Mouse (Mus musculus) frontal cortex, postnatal 10 days (tissue): ENCODE results near the gene Ptpdc1.

ENCODE experiments used
- DNase-seq, 2 experiments: peaks; one replicate each; pipeline ENCODE4 v3.0.0; 2022; ENCODE audit warnings: low spot score in 2 of 2, mixed read lengths in 1 of 2

Ptpdc1 gene

GRCm38 (mm10) chr13:48655637-48656036 lies 30.2 kb upstream of the Ptpdc1 start:
- DNase-seq: peak in 1 of 2 experiments; percentile 45

GRCm38 (mm10) chr13:48653788-48654770 lies 28.6 kb upstream of the Ptpdc1 start:
- DNase-seq: peak in 1 of 2 experiments; percentile 57

GRCm38 (mm10) chr13:48651132-48652065 lies 25.9 kb upstream of the Ptpdc1 start:
- no peak for DNase-seq

- no peak for DNase-seq
Measured at GRCm38 (mm10) chr13:48650615-48651014, 25.2 kb upstream of the Ptpdc1 start.

GRCm38 (mm10) chr13:48646696-48647095 lies 21.2 kb upstream of the Ptpdc1 start:
- DNase-seq: no peak

DNA sequence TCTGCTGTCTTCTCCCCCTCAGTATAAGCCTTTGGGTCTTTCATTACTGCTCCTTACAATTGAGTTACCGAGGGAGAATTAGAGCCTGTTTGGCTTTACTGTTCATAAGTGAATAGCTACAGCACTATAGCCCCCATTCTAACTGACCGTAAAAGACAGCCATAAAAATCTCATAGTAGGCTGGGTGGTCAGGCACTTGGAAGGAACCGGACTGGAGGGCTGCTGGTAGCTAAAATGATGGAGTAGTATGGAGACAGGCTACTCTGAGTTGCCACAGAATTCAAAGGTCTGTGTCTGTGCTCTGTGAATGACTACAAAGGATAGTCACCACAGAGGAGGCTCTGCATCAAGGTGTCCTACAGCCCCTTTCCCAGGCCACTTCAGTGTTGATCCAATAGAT lies 18.5 kb upstream of the Ptpdc1 start:
- no peak for DNase-seq

DNA sequence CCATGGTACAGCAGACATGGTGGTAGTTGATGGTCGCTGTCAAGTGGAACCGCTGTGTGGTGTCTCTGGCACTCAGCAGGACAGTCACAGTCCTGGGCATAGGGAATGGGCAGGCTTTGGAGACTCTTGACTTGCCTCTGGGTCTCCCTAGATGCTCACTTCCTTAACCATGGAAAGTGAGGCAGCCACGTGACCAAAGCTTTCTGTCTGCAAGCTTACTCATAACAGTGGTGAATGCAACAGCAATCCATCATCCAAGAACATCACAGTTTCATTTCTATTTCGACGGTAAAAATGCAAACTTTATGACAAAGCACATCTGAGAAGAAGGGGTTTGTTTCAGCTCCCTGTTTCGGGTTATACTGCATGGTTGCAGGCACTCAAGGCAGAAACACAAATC lies 17.6 kb upstream of the Ptpdc1 start:
- DNase-seq: no peak

- peak in 1 of 2 experiments; percentile 48 for DNase-seq
Measured at GRCm38 (mm10) chr13:48639570-48639969, 14.1 kb upstream of the Ptpdc1 start.

DNA sequence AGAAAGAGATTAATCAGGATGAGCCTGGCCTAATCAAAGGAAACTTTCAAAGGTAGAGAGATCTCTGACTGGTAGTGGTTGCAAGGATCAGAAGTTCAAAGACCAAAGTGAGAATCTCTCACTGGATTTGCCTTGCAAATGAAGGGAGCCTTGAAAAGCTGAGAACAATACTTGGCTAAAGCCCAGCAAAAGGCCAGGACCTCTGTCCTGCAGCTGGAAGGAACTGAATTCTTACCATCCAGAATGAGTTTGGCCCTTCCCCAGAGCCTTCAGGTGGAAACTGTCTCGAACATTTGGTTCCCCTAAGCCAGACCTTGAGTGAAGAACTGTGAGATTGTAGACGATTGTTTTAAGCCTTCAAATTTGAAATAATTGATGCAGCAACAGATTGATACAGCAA lies 12.2 kb upstream of the Ptpdc1 start:
- DNase-seq: no peak

- no peak for DNase-seq
Measured at GRCm38 (mm10) chr13:48631691-48632090, 6.2 kb upstream of the Ptpdc1 start.

DNA sequence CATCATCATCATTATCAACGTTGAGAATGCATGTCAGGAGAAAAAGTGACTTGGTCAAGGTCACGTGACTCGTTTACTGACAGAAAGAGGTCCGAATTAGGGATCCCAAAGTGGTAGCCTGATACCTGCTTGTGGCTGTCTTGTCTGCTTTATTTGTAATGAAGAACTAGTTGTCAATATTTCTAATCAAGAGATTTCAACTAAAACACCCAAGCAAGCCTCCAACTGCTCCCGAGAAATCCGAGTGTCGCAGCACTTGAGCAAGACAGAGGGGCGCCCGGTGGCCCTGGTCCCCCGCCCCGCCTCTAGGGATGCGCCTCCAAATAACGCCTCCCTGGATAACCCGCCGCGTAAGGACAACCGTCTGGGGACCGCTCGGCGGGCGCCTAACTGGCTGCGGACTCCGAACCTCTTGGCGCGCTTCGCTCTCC lies 481 bp downstream of the Ptpdc1 start:
- DNase-seq: no peak

GRCm38 (mm10) chr13:48618890-48619289 lies 6.6 kb downstream of the Ptpdc1 start:
- DNase-seq: no peak

- no peak for DNase-seq
Measured at GRCm38 (mm10) chr13:48617774-48618173, 7.7 kb downstream of the Ptpdc1 start.

GRCm38 (mm10) chr13:48614525-48614924 lies 10.9 kb downstream of the Ptpdc1 start:
- no peak for DNase-seq

GRCm38 (mm10) chr13:48609106-48609505 lies 16.4 kb downstream of the Ptpdc1 start:
- DNase-seq: no peak

- DNase-seq: no peak
Measured at GRCm38 (mm10) chr13:48604591-48604990, 20.9 kb downstream of the Ptpdc1 start.

GRCm38 (mm10) chr13:48603296-48603695 lies 22.2 kb downstream of the Ptpdc1 start:
- DNase-seq: no peak

DNA sequence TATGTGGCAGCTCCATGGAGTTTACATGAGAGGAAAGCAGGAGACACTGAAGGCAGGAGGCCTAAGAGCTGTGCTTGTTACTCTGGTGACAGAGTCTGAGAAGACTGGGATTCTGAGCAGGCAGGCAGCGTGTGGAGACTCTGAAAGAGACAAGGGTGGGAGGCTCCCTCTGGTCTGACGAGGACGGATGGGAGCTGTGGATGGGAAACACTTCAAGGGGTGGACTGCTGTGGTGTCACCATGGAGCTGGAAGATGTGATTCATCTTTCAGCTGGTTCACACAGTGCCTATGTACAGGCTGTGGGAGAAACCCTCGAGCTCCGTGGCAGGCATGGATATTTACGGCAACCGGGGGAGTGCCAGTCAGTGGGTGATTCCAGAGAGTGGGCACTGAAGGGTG lies 30.9 kb downstream of the Ptpdc1 start:
- DNase-seq: peak; percentile 29 to 42

GRCm38 (mm10) chr13:48594031-48594430 lies 31.4 kb downstream of the Ptpdc1 start:
- DNase-seq: no peak

DNA sequence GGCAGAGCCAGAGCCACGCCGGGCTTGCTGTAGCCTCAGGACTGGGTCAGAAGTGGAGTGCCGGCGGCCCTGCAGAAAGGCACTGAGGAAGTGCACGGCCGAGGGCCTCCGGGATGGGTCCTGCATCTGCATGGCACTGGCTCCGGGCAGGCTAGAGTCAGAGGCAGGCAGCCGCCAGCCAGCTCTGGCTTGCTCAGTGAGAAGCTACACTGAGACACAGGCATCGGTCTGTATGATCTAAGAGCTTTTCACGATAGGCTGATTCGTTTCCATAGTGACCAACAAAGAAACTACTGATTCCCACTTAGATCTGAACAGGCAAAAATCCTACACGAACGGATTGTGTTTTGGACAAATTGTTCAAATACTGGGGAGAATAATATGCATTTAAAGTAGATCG lies 32.3 kb downstream of the Ptpdc1 start:
- DNase-seq: peak in 1 of 2 experiments; percentile 47

DNA sequence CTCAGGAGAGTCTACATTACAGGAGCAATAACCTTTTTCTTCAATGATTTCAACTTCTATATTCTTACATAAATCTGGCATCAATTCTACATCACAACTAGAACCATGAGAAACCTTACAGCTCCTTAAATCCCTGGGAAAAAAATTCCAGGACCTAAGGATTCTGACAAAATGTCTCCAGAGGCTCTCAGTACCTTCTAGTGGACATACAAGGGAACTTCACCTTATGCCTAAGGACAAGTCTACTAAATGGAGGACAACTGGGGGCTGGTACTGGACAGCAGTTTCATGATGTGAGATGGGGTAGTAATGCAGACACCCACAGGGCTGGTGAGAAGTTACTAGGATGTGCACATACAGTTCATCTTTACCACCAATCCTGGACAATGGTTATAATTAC lies 34.7 kb downstream of the Ptpdc1 start:
- DNase-seq: no peak

DNA sequence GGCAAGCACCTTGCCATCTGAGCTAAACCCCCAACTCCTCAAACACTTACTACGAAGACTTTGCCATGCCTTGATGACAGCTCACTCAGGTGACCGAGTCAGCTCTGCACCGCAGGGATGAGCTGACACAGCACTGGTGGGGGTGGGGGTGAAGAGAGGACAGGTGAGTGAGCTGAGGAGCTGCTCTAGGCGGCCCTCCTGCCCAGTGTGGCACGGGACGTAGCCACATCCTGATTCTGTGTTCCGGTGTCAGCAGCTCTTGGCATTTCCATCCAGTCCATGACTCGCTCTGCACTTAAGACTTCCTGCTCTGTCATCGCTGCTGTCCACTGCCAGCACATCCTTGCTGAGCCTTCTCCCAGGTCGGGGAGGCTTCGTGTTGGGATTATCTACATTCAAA lies 38.1 kb downstream of the Ptpdc1 start:
- DNase-seq: no peak
